Mouse (Mus musculus): ENCODE results near the gene Ndufs1. TPM values are rescaled to one million over a fixed set of nuclear protein-coding genes. Genes with fewer than 3 reads are reported as not detected.

Gene Ndufs1
- polyA plus RNA-seq, 1 experiment: 51.5 TPM

DNA sequence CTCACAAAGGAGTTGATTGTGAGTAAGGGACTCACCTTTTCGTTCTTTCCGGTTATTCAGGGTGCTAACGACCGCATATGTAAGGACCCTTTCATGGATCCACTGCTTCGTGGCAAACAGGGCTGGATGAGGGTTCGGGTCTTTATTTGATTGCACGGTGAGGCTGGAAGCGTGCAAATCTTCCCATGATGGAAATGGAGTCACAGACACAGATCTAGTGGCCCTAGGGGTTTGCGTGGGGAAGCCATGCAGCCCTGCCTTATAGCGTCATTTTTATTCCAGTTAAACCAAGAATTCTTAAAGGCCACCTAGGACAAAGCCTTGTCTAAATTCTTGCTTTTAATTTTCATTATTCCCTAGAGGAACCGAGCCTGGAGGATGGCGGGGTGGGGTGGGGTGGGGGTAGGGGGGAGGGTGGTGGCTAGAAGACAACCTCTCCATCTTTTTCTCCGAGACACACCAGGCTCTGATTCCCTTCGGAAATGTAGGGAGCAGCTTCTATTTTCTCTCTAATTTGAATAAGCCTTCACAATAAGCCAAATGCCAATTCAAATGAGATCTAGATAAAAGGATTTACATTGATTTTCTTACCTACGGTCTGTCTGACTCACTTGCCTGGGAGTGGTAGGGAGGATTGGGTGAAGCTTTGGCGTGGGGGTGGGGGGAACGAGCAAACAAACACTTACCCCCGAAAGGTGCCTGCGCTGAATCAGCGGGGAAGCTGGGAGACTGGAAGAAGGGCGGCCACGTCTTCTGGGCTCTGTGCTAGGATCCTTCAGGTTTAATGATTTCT lies 37.0 kb upstream of the Ndufs1 start:
- H3K27ac ChIP-seq (ENCODE audit: control insufficient read depth, insufficient read depth, low read length): no peak overlapping the region
- no peak for DNase-seq
- no peaks in the 10 kb centered on the region for H3K36me3 ChIP-seq (ENCODE audit: control insufficient read depth, insufficient read depth, low read length)
- 45% methylated on average over 22 of the region's 22 CpGs for WGBS
- H3K4me3 ChIP-seq (ENCODE audit: control insufficient read depth, insufficient read depth, low read length): no peak overlapping the region
- TF ChIP-seq CTCF (IDR thresholded peaks at IDR 0.05; ENCODE audit: borderline replicate concordance, control insufficient read depth, extremely low read depth, insufficient read depth, low read length, poor library complexity) (no peak), POLR2A (IDR thresholded peaks at IDR 0.05; ENCODE audit: control insufficient read depth, extremely low read depth, insufficient read depth, low read length, poor library complexity) (no peak)
- no peaks in the 10 kb centered on the region for H3K27me3 ChIP-seq (ENCODE audit: control insufficient read depth, insufficient read depth, low read length)
- no peaks in the 10 kb centered on the region for H3K4me1 ChIP-seq (replicated peaks; ENCODE audit: control insufficient read depth, insufficient read depth, low read length)

DNA sequence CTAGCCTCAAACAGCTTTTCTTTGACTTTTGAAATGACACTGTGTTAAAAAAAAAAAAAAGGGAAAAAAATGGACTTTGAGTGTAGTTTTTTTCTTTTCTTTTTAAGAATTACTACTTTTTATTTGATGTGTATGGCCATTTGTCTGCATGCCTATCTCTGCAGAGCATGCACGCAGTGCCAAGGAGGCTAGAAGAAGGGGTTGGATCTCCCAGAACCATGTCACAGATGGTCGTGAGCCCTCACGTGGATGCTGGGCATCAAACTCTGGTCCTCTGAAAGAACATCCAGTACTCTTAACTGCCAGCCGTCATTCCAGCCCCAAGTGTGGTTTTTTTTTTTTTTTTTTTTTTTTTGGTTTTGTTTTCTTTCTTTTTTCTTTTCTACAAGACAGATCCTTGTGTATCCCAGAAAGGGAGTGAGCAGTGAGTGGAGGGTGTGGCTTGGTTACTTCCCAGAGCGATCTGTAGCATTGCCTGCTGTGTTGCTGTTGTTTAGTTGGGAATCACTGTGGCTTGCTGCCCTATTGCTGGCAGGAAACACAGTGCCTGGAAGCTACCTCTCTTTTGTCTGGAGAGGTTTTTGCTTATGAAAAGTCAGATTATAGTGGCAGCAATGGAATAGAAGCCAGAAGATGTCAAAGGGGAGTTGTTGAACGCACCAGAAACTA lies 33.4 kb upstream of the Ndufs1 start:
- Histone ChIP-seq H3K36me3 (ENCODE audit: control insufficient read depth, insufficient read depth, low read length) (no peaks in the 10 kb centered on the region), H3K4me1 (replicated peaks; ENCODE audit: control insufficient read depth, insufficient read depth, low read length) (no peaks in the 10 kb centered on the region), H3K27me3 (ENCODE audit: control insufficient read depth, insufficient read depth, low read length) (no peaks in the 10 kb centered on the region), H3K27ac (ENCODE audit: control insufficient read depth, insufficient read depth, low read length) (no peak overlapping the region), H3K4me3 (ENCODE audit: control insufficient read depth, insufficient read depth, low read length) (no peak overlapping the region)
- no peak for TF ChIP-seq CTCF (IDR thresholded peaks at IDR 0.05; ENCODE audit: borderline replicate concordance, control insufficient read depth, extremely low read depth, insufficient read depth, low read length, poor library complexity)
- TF ChIP-seq POLR2A (IDR thresholded peaks at IDR 0.05; ENCODE audit: control insufficient read depth, extremely low read depth, insufficient read depth, low read length, poor library complexity): no peak
- WGBS: 64% methylated on average over 6 of the region's 6 CpGs
- DNase-seq: no peak

DNA sequence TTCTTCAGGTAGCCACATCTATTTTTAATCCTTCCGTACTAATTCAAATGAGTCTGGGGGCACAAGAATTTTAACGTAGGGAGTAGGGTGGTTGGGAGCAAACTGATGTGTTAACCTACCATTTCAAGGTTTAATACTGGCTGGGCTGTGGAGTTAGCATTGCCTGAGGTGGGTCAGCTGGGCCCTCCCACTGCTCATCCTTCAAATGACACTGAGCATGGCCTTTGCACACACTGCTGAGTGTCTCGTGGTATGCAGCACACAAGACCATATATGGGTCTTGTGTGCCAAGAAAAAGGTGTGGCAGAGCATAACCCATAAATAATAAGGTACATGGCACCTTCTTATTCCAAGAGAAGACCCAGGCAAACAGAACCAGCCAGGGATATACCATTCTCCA lies 31.0 kb upstream of the Ndufs1 start:
- DNase-seq: no peak
- no peaks in the 10 kb centered on the region for H3K27me3 ChIP-seq (ENCODE audit: control insufficient read depth, insufficient read depth, low read length)
- H3K27ac ChIP-seq (ENCODE audit: control insufficient read depth, insufficient read depth, low read length): no peak overlapping the region
- no peaks in the 10 kb centered on the region for H3K36me3 ChIP-seq (ENCODE audit: control insufficient read depth, insufficient read depth, low read length)
- H3K4me3 ChIP-seq (ENCODE audit: control insufficient read depth, insufficient read depth, low read length): no peak overlapping the region
- WGBS: 91% methylated on average over 3 of the region's 3 CpGs
- H3K4me1 ChIP-seq (replicated peaks; ENCODE audit: control insufficient read depth, insufficient read depth, low read length): no peaks in the 10 kb centered on the region
- no peak for TF ChIP-seq POLR2A (IDR thresholded peaks at IDR 0.05; ENCODE audit: control insufficient read depth, extremely low read depth, insufficient read depth, low read length, poor library complexity)
- no peak for TF ChIP-seq CTCF (IDR thresholded peaks at IDR 0.05; ENCODE audit: borderline replicate concordance, control insufficient read depth, extremely low read depth, insufficient read depth, low read length, poor library complexity)

DNA sequence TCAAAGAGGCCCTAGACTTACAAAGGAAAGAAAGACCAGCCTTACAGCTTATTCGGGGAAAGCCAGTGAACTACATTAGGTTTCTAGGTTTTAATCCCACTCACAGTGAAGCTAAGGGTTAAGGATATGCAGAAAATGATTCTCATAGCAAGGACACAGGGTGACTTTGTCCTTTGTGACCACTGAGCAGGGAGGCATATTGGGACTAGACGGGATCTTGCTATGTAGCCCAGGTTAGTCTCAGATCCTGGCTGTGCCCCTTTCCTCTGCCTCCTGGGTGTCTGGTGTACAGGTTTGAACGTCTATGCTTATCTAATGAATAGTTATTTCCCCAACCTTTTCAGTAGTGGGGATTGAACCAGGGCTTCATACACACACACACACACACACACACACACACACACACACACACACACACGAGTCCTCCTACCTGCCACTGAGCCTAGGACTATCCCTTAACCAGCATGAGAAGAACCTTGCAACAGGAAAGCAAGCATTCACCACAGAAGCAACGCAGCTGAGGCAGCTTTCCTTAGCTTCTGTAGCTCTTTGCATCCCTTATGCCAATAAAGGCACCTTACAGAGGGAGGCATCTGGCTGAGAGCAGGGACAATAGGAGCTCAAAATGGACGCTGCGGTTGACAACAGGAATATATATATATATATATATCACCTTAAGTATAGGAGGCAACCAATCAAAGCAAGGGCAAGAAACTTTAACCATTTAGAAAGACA lies 28.2 kb upstream of the Ndufs1 start:
- no peaks in the 10 kb centered on the region for H3K27me3 ChIP-seq (ENCODE audit: control insufficient read depth, insufficient read depth, low read length)
- WGBS: 61% methylated on average over 7 of the region's 7 CpGs
- no peak overlapping the region for H3K4me3 ChIP-seq (ENCODE audit: control insufficient read depth, insufficient read depth, low read length)
- no peaks in the 10 kb centered on the region for H3K4me1 ChIP-seq (replicated peaks; ENCODE audit: control insufficient read depth, insufficient read depth, low read length)
- no peak for TF ChIP-seq POLR2A (IDR thresholded peaks at IDR 0.05; ENCODE audit: control insufficient read depth, extremely low read depth, insufficient read depth, low read length, poor library complexity)
- TF ChIP-seq CTCF (IDR thresholded peaks at IDR 0.05; ENCODE audit: borderline replicate concordance, control insufficient read depth, extremely low read depth, insufficient read depth, low read length, poor library complexity): no peak
- H3K36me3 ChIP-seq (ENCODE audit: control insufficient read depth, insufficient read depth, low read length): no peaks in the 10 kb centered on the region
- no peak for DNase-seq
- H3K27ac ChIP-seq (ENCODE audit: control insufficient read depth, insufficient read depth, low read length): no peak overlapping the region

DNA sequence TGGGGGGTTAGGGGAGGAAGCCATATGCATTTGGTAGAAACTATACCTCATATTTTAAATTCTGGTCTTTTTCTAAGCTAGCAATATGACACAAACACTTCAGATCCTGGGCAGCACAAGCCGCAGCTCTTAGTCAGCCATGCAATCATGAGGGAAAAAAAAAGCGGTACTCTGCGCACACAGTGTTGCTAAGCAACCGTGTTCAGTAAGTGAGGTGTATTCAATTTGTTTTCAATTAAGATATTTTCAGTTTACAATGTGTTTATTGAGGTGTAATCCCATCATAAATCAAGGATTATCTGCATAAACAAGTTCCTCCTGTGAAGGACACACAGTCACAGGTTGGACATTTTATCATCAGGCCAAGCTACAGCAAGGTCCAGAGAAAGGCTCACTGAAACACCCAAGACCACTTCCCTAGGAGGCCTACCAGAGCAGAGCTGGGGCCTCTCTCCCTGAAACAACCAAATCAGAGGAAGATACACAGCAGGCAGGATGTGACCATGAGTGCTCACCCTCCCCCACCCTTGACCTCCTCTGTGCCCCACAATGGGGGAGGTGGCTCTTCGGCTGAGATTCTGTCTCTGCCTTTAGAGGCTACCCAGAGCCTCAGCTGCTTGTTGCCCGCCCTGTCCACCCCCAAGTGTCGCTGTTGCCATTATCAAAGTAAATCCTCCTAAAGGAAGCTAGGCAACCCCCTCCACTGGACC lies 27.5 kb upstream of the Ndufs1 start:
- H3K36me3 ChIP-seq (ENCODE audit: control insufficient read depth, insufficient read depth, low read length): no peaks in the 10 kb centered on the region
- WGBS: 57% methylated on average over 7 of the region's 7 CpGs
- TF ChIP-seq CTCF (IDR thresholded peaks at IDR 0.05; ENCODE audit: borderline replicate concordance, control insufficient read depth, extremely low read depth, insufficient read depth, low read length, poor library complexity) (no peak), POLR2A (IDR thresholded peaks at IDR 0.05; ENCODE audit: control insufficient read depth, extremely low read depth, insufficient read depth, low read length, poor library complexity) (no peak)
- no peak for DNase-seq
- no peak overlapping the region for H3K4me3 ChIP-seq (ENCODE audit: control insufficient read depth, insufficient read depth, low read length)
- no peaks in the 10 kb centered on the region for H3K4me1 ChIP-seq (replicated peaks; ENCODE audit: control insufficient read depth, insufficient read depth, low read length)
- H3K27ac ChIP-seq (ENCODE audit: control insufficient read depth, insufficient read depth, low read length): no peak overlapping the region
- no peaks in the 10 kb centered on the region for H3K27me3 ChIP-seq (ENCODE audit: control insufficient read depth, insufficient read depth, low read length)

DNA sequence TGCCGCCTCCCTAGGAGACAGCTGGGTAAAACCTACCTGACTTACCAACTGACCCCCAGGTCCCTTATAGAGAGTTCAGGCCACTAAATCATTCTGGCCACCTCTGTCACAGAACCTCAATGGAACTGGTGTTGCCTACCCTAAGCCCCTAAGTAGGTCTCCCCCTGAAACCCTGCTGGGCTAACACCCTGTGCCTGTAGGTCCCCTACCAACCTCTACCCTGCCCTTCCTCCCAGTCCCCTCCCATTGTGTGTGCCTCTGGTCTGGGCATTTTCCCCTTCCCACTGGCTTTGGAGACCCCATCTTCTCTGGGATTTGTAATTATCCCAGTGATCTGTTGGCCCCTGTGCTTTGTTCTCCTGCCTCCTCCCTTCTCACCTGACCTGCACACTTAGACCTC lies 26.8 kb upstream of the Ndufs1 start:
- WGBS: 100% methylated on average over 1 of the region's 1 CpGs
- no peaks in the 10 kb centered on the region for H3K4me1 ChIP-seq (replicated peaks; ENCODE audit: control insufficient read depth, insufficient read depth, low read length)
- H3K4me3 ChIP-seq (ENCODE audit: control insufficient read depth, insufficient read depth, low read length): no peak overlapping the region
- no peaks in the 10 kb centered on the region for H3K36me3 ChIP-seq (ENCODE audit: control insufficient read depth, insufficient read depth, low read length)
- no peak for DNase-seq
- H3K27ac ChIP-seq (ENCODE audit: control insufficient read depth, insufficient read depth, low read length): no peak overlapping the region
- H3K27me3 ChIP-seq (ENCODE audit: control insufficient read depth, insufficient read depth, low read length): no peaks in the 10 kb centered on the region
- TF ChIP-seq CTCF (IDR thresholded peaks at IDR 0.05; ENCODE audit: borderline replicate concordance, control insufficient read depth, extremely low read depth, insufficient read depth, low read length, poor library complexity) (no peak), POLR2A (IDR thresholded peaks at IDR 0.05; ENCODE audit: control insufficient read depth, extremely low read depth, insufficient read depth, low read length, poor library complexity) (no peak)

Measured in thymus, adult 2 months (tissue).